Mouse (Mus musculus): Measurements from ENCODE around the gene Xpo6. TPM values are rescaled to one million over a fixed set of nuclear protein-coding genes. Genes with fewer than 3 reads are reported as not detected.

Xpo6 gene
- total and polyA plus RNA-seq, 2 experiments from 2014 or later = 14.2 to 78.8 TPM

DNA sequence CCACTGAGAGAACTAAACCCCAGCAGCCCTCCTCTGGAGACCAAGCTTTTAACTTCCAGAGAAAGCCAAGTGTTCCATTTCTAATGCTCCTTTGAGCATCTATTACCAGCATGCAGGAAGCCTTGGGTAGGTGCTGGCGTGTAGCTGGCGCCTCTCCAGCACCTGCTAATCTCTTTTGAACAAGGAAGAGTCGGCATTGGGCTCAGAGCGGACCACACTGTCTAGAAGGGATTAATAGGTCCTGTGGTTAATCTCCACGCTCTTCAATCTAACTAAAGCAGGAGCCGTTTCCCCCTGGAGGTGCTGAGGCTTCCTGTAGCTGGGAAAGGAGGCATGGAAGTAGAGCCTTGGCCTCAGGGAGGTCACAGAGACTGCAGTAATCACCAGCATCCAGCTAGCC lies 145.7 kb downstream of the Xpo6 start:
- 51% methylated on average over 6 of the region's 6 CpGs for WGBS
- H3K27ac ChIP-seq (ENCODE audit: low read depth) = no peak overlapping the region

DNA sequence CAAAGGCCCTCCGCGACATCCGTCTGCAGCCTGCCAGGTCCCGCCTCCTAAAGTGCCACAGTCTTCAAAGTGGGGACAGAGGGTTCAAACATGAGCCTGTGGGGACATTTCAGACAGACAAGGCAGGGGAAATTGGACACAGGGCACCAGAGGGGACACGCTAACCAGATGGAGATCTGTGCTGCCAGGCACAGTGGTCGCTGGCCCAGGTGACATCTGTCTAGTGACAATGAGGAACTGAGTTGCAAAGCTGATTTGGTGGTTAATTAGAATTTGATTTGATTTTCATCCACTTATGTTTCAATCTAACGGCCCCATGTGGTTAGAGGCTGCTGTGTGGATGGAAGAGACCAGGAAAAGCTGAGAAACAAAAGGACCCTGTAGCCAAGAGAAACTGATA lies 146.7 kb downstream of the Xpo6 start:
- no peak overlapping the region for H3K27ac ChIP-seq (ENCODE audit: low read depth)
- DNase-seq (ENCODE audit: low spot score) (no peak), ATAC-seq (ENCODE audit: insufficient read depth, low read depth) (no peak)
- no peaks in the 10 kb centered on the region for H3K9me3 ChIP-seq (replicated peaks; ENCODE audit: control insufficient read depth, low read length)
- TF ChIP-seq EP300 (IDR thresholded peaks at IDR 0.05; ENCODE audit: low read depth) (no peak), CTCF (IDR thresholded peaks at IDR 0.05; ENCODE audit: low read depth) (no peak)
- no peak overlapping the region for H3K9ac ChIP-seq (replicated peaks; ENCODE audit: low read depth, low read length)
- H3K4me2 ChIP-seq (ENCODE audit: low read depth, low read length) = no peak overlapping the region
- peaks cover 11% of the 10 kb centered on the region; the same call in 1 of the 2 replicates for H3K4me1 ChIP-seq (ENCODE audit: control insufficient read depth, insufficient read depth)
- no peaks in the 10 kb centered on the region for H3K27me3 ChIP-seq (ENCODE audit: control insufficient read depth, insufficient read depth, low read length)
- H3K36me3 ChIP-seq (replicated peaks; ENCODE audit: control insufficient read depth, insufficient read depth, low read length) = no peaks in the 10 kb centered on the region
- H3K4me3 ChIP-seq (ENCODE audit: low read depth, low read length) = no peak overlapping the region
- 75% methylated on average over 7 of the region's 7 CpGs for WGBS

More for the DNA sequence above, 145.7 kb downstream of the Xpo6 start:
- no peak overlapping the region for H3K4me3 ChIP-seq (ENCODE audit: low read depth, low read length)
- no peak overlapping the region for H3K9ac ChIP-seq (replicated peaks; ENCODE audit: low read depth, low read length)
- no peaks in the 10 kb centered on the region for H3K9me3 ChIP-seq (replicated peaks; ENCODE audit: control insufficient read depth, low read length)
- no peak for DNase-seq (ENCODE audit: low spot score)
- no peaks in the 10 kb centered on the region for H3K36me3 ChIP-seq (replicated peaks; ENCODE audit: control insufficient read depth, insufficient read depth, low read length)
- H3K4me2 ChIP-seq (ENCODE audit: low read depth, low read length) = no peak overlapping the region
- peaks cover 11% of the 10 kb centered on the region; the same call in 1 of the 2 replicates for H3K4me1 ChIP-seq (ENCODE audit: control insufficient read depth, insufficient read depth)
- no peak for ATAC-seq (ENCODE audit: insufficient read depth, low read depth)
- no peaks in the 10 kb centered on the region for H3K27me3 ChIP-seq (ENCODE audit: control insufficient read depth, insufficient read depth, low read length)
- TF ChIP-seq EP300 (IDR thresholded peaks at IDR 0.05; ENCODE audit: low read depth) (no peak), CTCF (IDR thresholded peaks at IDR 0.05; ENCODE audit: low read depth) (no peak)

DNA sequence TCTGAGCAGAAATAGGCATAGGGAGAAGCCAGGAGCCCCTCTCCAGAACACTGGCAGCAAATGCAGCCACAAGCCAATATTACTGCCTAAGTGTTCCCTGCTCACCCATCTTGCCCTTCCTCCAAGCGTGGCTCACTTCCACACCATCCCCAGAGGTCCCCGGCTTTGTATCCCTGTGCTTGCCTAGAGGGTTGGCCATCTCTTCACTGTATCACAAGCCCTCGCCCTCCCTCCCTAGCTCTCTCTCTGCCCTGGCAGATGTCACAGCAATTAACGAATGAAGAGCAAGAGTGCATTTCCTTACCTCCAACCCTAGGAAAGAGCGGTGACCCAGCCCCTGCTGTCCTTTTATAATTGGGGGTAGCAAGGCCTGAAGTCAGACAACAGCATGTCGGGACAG lies 148.4 kb downstream of the Xpo6 start:
- Histone ChIP-seq H3K4me3 (ENCODE audit: low read depth, low read length) (no peak overlapping the region), H3K4me2 (ENCODE audit: low read depth, low read length) (no peak overlapping the region), H3K9me3 (replicated peaks; ENCODE audit: control insufficient read depth, low read length) (no peaks in the 10 kb centered on the region), H3K36me3 (replicated peaks; ENCODE audit: control insufficient read depth, insufficient read depth, low read length) (no peaks in the 10 kb centered on the region), H3K27me3 (ENCODE audit: control insufficient read depth, insufficient read depth, low read length) (no peaks in the 10 kb centered on the region), H3K9ac (replicated peaks; ENCODE audit: low read depth, low read length) (no peak overlapping the region), H3K4me1 (ENCODE audit: control insufficient read depth, insufficient read depth) (peaks cover 11% of the 10 kb centered on the region; the same call in 1 of the 2 replicates), H3K27ac (ENCODE audit: low read depth) (no peak overlapping the region)
- DNase-seq (ENCODE audit: low spot score) (no peak), ATAC-seq (ENCODE audit: insufficient read depth, low read depth) (no peak)
- 54% methylated on average over 6 of the region's 6 CpGs for WGBS
- no peak for TF ChIP-seq EP300 (IDR thresholded peaks at IDR 0.05; ENCODE audit: low read depth)

Other genes with a start within 250 kb of the Xpo6 start
- gene Gsg1l, start 118.1 kb downstream of the Xpo6 start, total RNA-seq (2014; rRNA removed; ENCODE audit: low replicate concordance) = 16.6 and 20.4 TPM in 2 replicates
- 5.3 and 5.7 TPM in 2 replicates for gene Gsg1l, start 118.1 kb downstream of the Xpo6 start, polyA plus RNA-seq (2015; fragmentation: Nextera tagmentation; extraction: Ambion mirVana)
- gene Sbk1, start 72.1 kb upstream of the Xpo6 start, total RNA-seq (2014; rRNA removed; ENCODE audit: low replicate concordance) = 42.0 and 48.9 TPM in 2 replicates
- gene Sbk1, start 72.1 kb upstream of the Xpo6 start, polyA plus RNA-seq (2015; fragmentation: Nextera tagmentation; extraction: Ambion mirVana) = 14.9 and 17.4 TPM in 2 replicates
- gene Lat, start 169.1 kb upstream of the Xpo6 start, total RNA-seq (2014; rRNA removed; ENCODE audit: low replicate concordance) = 0.73 and 6.7 TPM in 2 replicates
- 0.75 and 1.1 TPM in 2 replicates for gene Lat, start 169.1 kb upstream of the Xpo6 start, polyA plus RNA-seq (2015; fragmentation: Nextera tagmentation; extraction: Ambion mirVana)
- 47.0 and 87.1 TPM in 2 replicates for gene Spns1, start 176.9 kb upstream of the Xpo6 start, total RNA-seq (2014; rRNA removed; ENCODE audit: low replicate concordance)
- 34.6 and 36.0 TPM in 2 replicates for gene Spns1, start 176.9 kb upstream of the Xpo6 start, polyA plus RNA-seq (2015; fragmentation: Nextera tagmentation; extraction: Ambion mirVana)
- gene Nfatc2ip, start 196.2 kb upstream of the Xpo6 start, total RNA-seq (2014; rRNA removed; ENCODE audit: low replicate concordance) = 3.5 and 6.5 TPM in 2 replicates
- gene Nfatc2ip, start 196.2 kb upstream of the Xpo6 start, polyA plus RNA-seq (2015; fragmentation: Nextera tagmentation; extraction: Ambion mirVana) = 1.2 TPM in 2 replicates
- 0.04 TPM in 1 of 2 replicates, not detected in the other for gene Cd19, start 214.4 kb upstream of the Xpo6 start, total RNA-seq (2014; rRNA removed; ENCODE audit: low replicate concordance)
- 0.12 and 0.21 TPM in 2 replicates for gene Cd19, start 214.4 kb upstream of the Xpo6 start, polyA plus RNA-seq (2015; fragmentation: Nextera tagmentation; extraction: Ambion mirVana)
- 20.2 and 24.8 TPM in 2 replicates for gene Rabep2, start 228.3 kb upstream of the Xpo6 start, total RNA-seq (2014; rRNA removed; ENCODE audit: low replicate concordance)
- gene Rabep2, start 228.3 kb upstream of the Xpo6 start, polyA plus RNA-seq (2015; fragmentation: Nextera tagmentation; extraction: Ambion mirVana) = 15.0 and 16.4 TPM in 2 replicates